Mouse (Mus musculus): ENCODE data around the gene Gabra4.

DNA sequence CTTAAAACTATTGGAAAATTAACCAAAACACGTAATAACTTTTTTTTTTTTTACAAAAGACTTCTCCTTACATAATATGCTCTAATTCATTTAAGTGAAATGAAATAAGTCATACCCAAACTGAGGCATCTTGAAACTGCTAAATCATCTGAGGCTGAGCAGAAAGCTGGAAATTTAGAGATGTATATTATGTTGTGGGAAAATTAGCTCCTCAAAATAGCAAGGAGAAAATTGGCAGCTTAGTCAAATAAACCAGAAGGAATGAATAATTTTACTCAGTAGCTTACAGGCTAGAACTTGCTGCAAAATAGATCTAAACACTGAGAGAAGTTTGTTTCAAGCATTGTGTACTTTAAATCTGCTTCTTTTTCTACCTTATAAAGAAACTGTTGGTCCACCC lies 49.4 kb downstream of the Gabra4 start:
- TF ChIP-seq EP300 (IDR thresholded peaks at IDR 0.05; ENCODE audit: low read depth) (no peak), CTCF (IDR thresholded peaks at IDR 0.05; ENCODE audit: low read depth) (no peak)

Measured in liver, embryonic 14.5 days (tissue).